Mouse (Mus musculus) gastrocnemius, adult 2 months (tissue): ENCODE measurements around the gene Gm12248. TPM values are rescaled to one million over a fixed set of nuclear protein-coding genes. Genes with fewer than 3 reads are reported as not detected.

ENCODE experiments used
- DNase-seq: peaks from one replicate; pipeline ENCODE4 v3.0.0; 2022
- H3K27ac ChIP-seq: fragments of 200-600 bp; 2 replicates; pipeline ENCODE4 v1.8.1; 2022; ENCODE audit warnings: mild to moderate bottlenecking
- H3K4me3 ChIP-seq: fragments of 200-600 bp; 2 replicates; pipeline ENCODE4 v1.8.1; 2022; ENCODE audit warnings: mild to moderate bottlenecking, moderate library complexity
- CTCF ChIP-seq: fragments of 200-600 bp; IDR thresholded peaks from 2 replicates; pipeline ENCODE4 v1.8.1; 2022; ENCODE audit warnings: antibody characterized with exemption, mild to moderate bottlenecking, moderate library complexity
- intact Hi-C: fragments of 180-260 bp; cut with DNase I; formaldehyde crosslinking; loops from one replicate; pipeline ENCODE4 v1.15.1; 2025
- total RNA-seq, 2 experiments: library from RNA; stranded (reverse); gene quantifications; 2 replicates each; pipeline ENCODE4 v1.2.3; 2021

Gene Gm12248
- total RNA-seq, 2 experiments from 2014 or later: not detected

GRCm38 (mm10) chr11:58021095-58021494 lies 71.8 kb downstream of the Gm12248 start:
- TF ChIP-seq CTCF: no peak
- peak overlapping the region; percentile 74 for H3K27ac ChIP-seq
- intact Hi-C loops: no loop called here
- H3K4me3 ChIP-seq: peak overlapping the region; percentile 2
- DNase-seq: no peak

- no peak for DNase-seq
- intact Hi-C loops: loop anchor here (5.0 kb wide), 1 partner anchor 66 kb away; no protein-coding TSS in a partner anchor
- no peak for TF ChIP-seq CTCF
- Histone ChIP-seq H3K27ac (peak overlapping the region; percentile 56; the same call in 1 of the 2 replicates), H3K4me3 (no peak overlapping the region)
These were observed 74.2 kb downstream of the Gm12248 start for GRCm38 (mm10) chr11:58018701-58019100.

- peak overlapping the region; percentile 56; the same call in 1 of the 2 replicates for H3K27ac ChIP-seq
- intact Hi-C loops: loop anchor here (5.0 kb wide), 1 partner anchor 66 kb away; no protein-coding TSS in a partner anchor
- peak; percentile 59 for DNase-seq
- peak; percentile 58 for TF ChIP-seq CTCF
- H3K4me3 ChIP-seq: peak overlapping the region; percentile 17; the same call in 1 of the 2 replicates
These were observed 74.6 kb downstream of the Gm12248 start for GRCm38 (mm10) chr11:58018287-58018686.

DNA sequence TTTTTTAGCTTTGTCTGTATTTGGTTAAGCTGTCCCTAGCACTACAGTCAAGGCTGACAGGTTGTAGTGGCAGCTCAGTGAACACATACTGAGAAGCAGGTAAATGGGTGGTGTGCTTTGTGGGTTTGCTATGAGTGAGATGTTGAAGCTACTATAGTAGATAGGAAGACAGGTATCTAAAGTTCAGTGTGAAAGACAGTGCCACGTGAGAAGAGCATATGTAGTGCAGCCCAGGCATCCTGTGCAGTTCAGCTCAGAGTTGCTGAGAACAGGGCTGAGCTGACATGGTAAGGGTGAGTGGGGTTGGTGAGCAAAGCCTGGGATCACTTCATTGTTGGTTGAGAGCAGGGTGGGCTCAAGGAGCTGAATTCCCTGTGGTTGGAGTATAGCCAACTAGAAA lies 75.5 kb downstream of the Gm12248 start:
- no peak for DNase-seq
- peak overlapping the region; percentile 67 for H3K27ac ChIP-seq
- H3K4me3 ChIP-seq: no peak overlapping the region; the same call in 1 of the 2 replicates
- no peak for TF ChIP-seq CTCF
- intact Hi-C loops: loop anchor here (5.0 kb wide), 1 partner anchor 65 kb away; no protein-coding TSS in a partner anchor

DNA sequence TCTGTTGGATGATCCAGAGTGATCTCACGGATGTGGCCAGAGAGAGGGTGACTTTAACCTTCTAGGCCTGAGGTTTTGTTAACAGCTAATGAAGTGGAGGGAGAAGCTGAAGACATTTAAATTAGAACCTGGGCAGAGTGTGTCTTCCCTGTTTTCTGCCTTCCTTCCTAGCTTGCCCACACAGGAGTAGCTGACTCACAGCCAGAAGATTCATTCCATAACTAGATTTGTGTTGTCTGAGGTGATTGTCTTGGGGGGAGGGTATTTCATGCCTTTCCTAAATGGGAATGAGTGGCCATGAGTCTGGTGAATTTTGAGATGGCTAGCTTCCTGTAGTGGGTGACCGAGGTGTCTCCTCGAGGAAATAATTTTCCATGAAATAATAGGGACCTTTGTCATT lies 76.6 kb downstream of the Gm12248 start:
- Histone ChIP-seq H3K4me3 (no peak overlapping the region), H3K27ac (peak overlapping the region; percentile 67)
- intact Hi-C loops: loop anchor here (5.0 kb wide), 1 partner anchor 64 kb away; no protein-coding TSS in a partner anchor
- DNase-seq: no peak
- TF ChIP-seq CTCF: no peak

DNA sequence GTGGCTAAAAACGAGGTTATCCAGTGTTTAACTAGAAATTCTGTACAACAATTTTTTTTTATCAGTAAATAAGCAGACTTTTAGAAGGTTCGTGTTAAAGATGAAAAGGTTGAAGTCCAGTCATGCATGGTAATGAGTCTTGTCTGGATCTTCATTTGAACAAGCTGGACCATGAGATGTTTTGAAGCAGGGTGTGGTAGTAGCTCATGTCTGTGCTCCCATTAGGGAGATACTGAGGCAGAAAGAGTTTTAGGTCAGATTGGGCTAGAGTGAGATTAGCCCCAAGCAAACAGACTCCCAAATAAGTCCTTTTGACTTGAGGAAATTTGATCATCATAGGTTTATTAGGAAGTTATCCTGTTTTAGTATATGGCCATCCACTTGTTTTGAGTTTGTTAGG lies 77.6 kb downstream of the Gm12248 start:
- intact Hi-C loops: loop anchor here (5.0 kb wide), 1 partner anchor 63 kb away; no protein-coding TSS in a partner anchor
- Histone ChIP-seq H3K27ac (0 out of 2 replicates have a peak overlapping the region, but pooled peaks have one; percentile 16), H3K4me3 (no peak overlapping the region)
- no peak for TF ChIP-seq CTCF
- DNase-seq: no peak

DNA sequence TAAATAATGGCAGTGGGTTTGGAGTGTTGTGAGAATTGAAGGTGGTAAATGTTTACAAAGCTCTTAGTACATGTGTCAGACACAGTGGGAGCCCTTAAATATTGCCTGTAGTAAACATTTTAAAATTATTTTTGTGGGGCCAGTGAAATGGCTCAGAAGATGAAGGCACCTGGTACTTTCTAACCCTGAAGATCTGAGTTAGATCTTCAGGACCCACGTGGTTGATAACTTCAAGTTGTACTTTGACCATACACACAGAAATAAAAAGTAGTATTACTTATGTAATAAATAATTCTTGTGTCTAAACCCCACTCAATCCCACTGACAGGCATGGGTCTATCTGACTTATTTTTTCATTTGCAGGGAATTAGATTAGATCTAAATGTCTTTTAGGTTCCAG lies 78.3 kb downstream of the Gm12248 start:
- no peak for DNase-seq
- H3K4me3 ChIP-seq: no peak overlapping the region
- H3K27ac ChIP-seq: peak overlapping the region; percentile 16; the same call in 1 of the 2 replicates
- intact Hi-C loops: loop anchor here (5.0 kb wide), 1 partner anchor 62 kb away; no protein-coding TSS in a partner anchor
- no peak for TF ChIP-seq CTCF

Other genes with a start within 250 kb of the Gm12248 start
- 10 to 100 TPM; 90.4 to 98.4 TPM for gene Larp1, start 84.1 kb downstream of the Gm12248 start, total RNA-seq
- 10 to 100 TPM; 28.4 to 38.0 TPM for gene Cnot8, start 11.0 kb upstream of the Gm12248 start, total RNA-seq
- gene Gemin5, start 75.4 kb upstream of the Gm12248 start, total RNA-seq: 10 to 100 TPM in 1 of 2 experiments, 1 to 10 TPM in 1; 8.7 to 10.9 TPM
- 10 to 100 TPM; 35.6 to 45.8 TPM for gene Mrpl22, start 78.5 kb upstream of the Gm12248 start, total RNA-seq
- 1 to 10 TPM; 6.5 to 9.7 TPM for gene Igtp, start 106.4 kb upstream of the Gm12248 start, total RNA-seq
- gene Irgm2, start 106.5 kb upstream of the Gm12248 start, total RNA-seq: 10 to 100 TPM in 1 of 2 experiments, 1 to 10 TPM in 1; 8.7 to 14.6 TPM
- not detected for gene 4930438A08Rik, start 181.7 kb upstream of the Gm12248 start, total RNA-seq
- gene Zfp692, start 213.9 kb upstream of the Gm12248 start, total RNA-seq: 1 to 10 TPM; 4.1 to 5.0 TPM
- gene Zfp672, start 237.2 kb upstream of the Gm12248 start, total RNA-seq: 10 to 100 TPM; 43.1 to 44.6 TPM
- gene Sh3bp5l, start 237.6 kb upstream of the Gm12248 start, total RNA-seq: 10 to 100 TPM; 21.2 to 23.5 TPM